Mouse (Mus musculus): Measurements from ENCODE around the gene Camta1.

GRCm38 (mm10) chr4:151156904-151157303 lies 704.8 kb downstream of the Camta1 start:
- TF ChIP-seq GATA1 (IDR thresholded peaks at IDR 0.05; ENCODE audit: low read length) (no peak), TAL1 (IDR thresholded peaks at IDR 0.05; ENCODE audit: low read length) (no peak)
